Mouse (Mus musculus) heart, postnatal 0 days (tissue): ENCODE results near the gene Drc3. TPM values are rescaled to one million over a fixed set of nuclear protein-coding genes. Genes with fewer than 3 reads are reported as not detected.
"Not testable (repeated sequence)": the region's sequence is repeated elsewhere in the genome, so short reads cannot be mapped to it uniquely, and the experiment has no call there.

Source experiments
- ATAC-seq: fragments of 200-750 bp; cut with Nextera tagmentation; 2 replicates; pipeline ENCODE4 v1.8.0; 2017; ENCODE audit warnings: low read depth, moderate number of reproducible peaks, moderate library complexity; ENCODE audit not compliant: insufficient read depth
- DNase-seq: peaks from one replicate; pipeline ENCODE4 v3.0.0-alpha.2; 2016; ENCODE audit warnings: low spot score
- H3K27ac ChIP-seq: fragments of 300-500 bp; sonication (generic); 2 replicates; pipeline ENCODE4 v1.5.1; 2014; ENCODE audit warnings: low read depth, mild to moderate bottlenecking
- H3K27me3 ChIP-seq: fragments of 300-500 bp; sonication (generic); 2 replicates; pipeline ENCODE4 v1.6.1; 2014; ENCODE audit warnings: low read length, mixed read lengths; ENCODE audit not compliant: control insufficient read depth, insufficient read depth
- H3K36me3 ChIP-seq: fragments of 300-500 bp; sonication (generic); replicated peaks from 2 replicates; pipeline ENCODE4 v1.6.1; 2014; ENCODE audit warnings: low read length, mixed read lengths; ENCODE audit not compliant: control insufficient read depth, insufficient read depth
- H3K4me1 ChIP-seq: fragments of 300-500 bp; sonication (generic); 2 replicates; pipeline ENCODE4 v1.6.1; 2014; ENCODE audit warnings: antibody characterized with exemption; ENCODE audit not compliant: control insufficient read depth, insufficient read depth
- H3K4me2 ChIP-seq: fragments of 300-500 bp; sonication (generic); 2 replicates; pipeline ENCODE4 v1.6.1; 2014; ENCODE audit warnings: low read depth, mild to moderate bottlenecking, low read length, moderate library complexity
- H3K4me3 ChIP-seq: fragments of 300-500 bp; sonication (generic); 2 replicates; pipeline ENCODE4 v1.5.1; 2014; ENCODE audit warnings: low read depth, low read length
- H3K9ac ChIP-seq: fragments of 300-500 bp; sonication (generic); replicated peaks from 2 replicates; pipeline ENCODE4 v1.6.1; 2014; ENCODE audit warnings: low read depth, low read length, mixed read lengths
- H3K9me3 ChIP-seq: fragments of 300-500 bp; sonication (generic); replicated peaks from 2 replicates; pipeline ENCODE4 v1.6.1; 2016; ENCODE audit warnings: low read length; ENCODE audit not compliant: control insufficient read depth
- CTCF ChIP-seq: IDR thresholded peaks from 2 replicates; pipeline ENCODE4 v1.5.1; 2016; ENCODE audit warnings: antibody characterized with exemption, control low read depth, low read depth
- EP300 ChIP-seq: IDR thresholded peaks from 2 replicates; pipeline ENCODE4 v1.6.1; 2016; ENCODE audit warnings: antibody characterized with exemption, low read depth
- WGBS: fragments of 180-500 bp; shearing (Covaris S2); extraction: QIAGEN DNeasy Blood & Tissue Kit; methylation state at CpG from one replicate; pipeline ENCODE4 v1.1.7; 2014; 5-methylcytosine and 5-hydroxymethylcytosine counted together
- polyA plus RNA-seq: library from polyadenylated mRNA; unstranded; fragments of >200 nt; fragmentation: Nextera tagmentation; extraction: Ambion mirVana; gene quantifications from 2 replicates; pipeline ENCODE4 v1.2.1, GENCODE M21; 2015
- total RNA-seq: library from RNA; depleted of rRNA; stranded (reverse); fragments of >200 nt; gene quantifications from 2 replicates; pipeline ENCODE4 v1.2.3, GENCODE M21; 2014; ENCODE audit warnings: low replicate concordance

Gene Drc3
- total and polyA plus RNA-seq, 2 experiments from 2014 or later: 2.1 to 2.9 TPM

- Histone ChIP-seq H3K4me1 (no peaks in the 10 kb centered on the region), H3K4me3 (no peak overlapping the region), H3K9me3 (no peaks in the 10 kb centered on the region), H3K36me3 (peaks cover 32% of the 10 kb centered on the region), H3K4me2 (no peak overlapping the region), H3K27ac (no peak overlapping the region), H3K27me3 (no peaks in the 10 kb centered on the region), H3K9ac (no peak overlapping the region)
- ATAC-seq (no peak), DNase-seq (no peak)
- TF ChIP-seq EP300: no peak
- 64% methylated on average over 3 of the region's 3 CpGs for WGBS
Measured at GRCm38 (mm10) chr11:60427628-60428027, 74.5 kb downstream of the Drc3 start.

DNA sequence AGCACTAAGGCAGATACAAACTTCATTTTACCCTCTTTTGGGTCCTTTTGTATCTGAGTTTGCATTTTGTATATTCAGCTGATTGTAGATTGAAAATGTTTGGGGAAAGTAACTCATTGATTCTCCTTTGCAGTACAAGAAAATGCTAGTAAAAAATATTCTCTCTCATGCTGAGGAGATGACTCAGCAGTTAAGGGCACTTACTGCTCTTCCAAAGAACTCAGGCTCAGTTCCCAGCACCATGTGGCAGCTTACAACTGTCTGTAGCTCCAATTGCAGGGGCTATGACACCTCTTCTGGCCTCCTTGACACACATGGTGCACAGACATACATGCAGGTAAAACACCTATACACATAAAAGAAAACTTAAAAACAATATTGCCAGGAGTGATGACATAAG is 80.4 kb downstream of the Drc3 start:
- no peak overlapping the region for H3K9ac ChIP-seq
- TF ChIP-seq EP300 (no peak), CTCF (no peak)
- no peaks in the 10 kb centered on the region for H3K27me3 ChIP-seq
- no peak overlapping the region for H3K27ac ChIP-seq
- H3K4me3 ChIP-seq: no peak overlapping the region
- no peaks in the 10 kb centered on the region for H3K4me1 ChIP-seq
- no peak for ATAC-seq
- no peak for DNase-seq
- H3K9me3 ChIP-seq: no peaks in the 10 kb centered on the region
- H3K36me3 ChIP-seq: peaks cover 58% of the 10 kb centered on the region
- H3K4me2 ChIP-seq: no peak overlapping the region

- H3K4me1 ChIP-seq: no peaks in the 10 kb centered on the region
- TF ChIP-seq EP300: no peak
- no peak for TF ChIP-seq CTCF
- H3K27ac ChIP-seq: no peak overlapping the region
- no peaks in the 10 kb centered on the region for H3K27me3 ChIP-seq
- peaks cover 65% of the 10 kb centered on the region for H3K36me3 ChIP-seq
- ATAC-seq (no peak), DNase-seq (no peak)
- WGBS: 97% methylated on average over 1 of the region's 1 CpGs
- no peak overlapping the region for H3K9ac ChIP-seq
- H3K4me3 ChIP-seq: no peak overlapping the region
- no peaks in the 10 kb centered on the region for H3K9me3 ChIP-seq
- no peak overlapping the region for H3K4me2 ChIP-seq
Measured at GRCm38 (mm10) chr11:60435133-60435532, 82.0 kb downstream of the Drc3 start.

GRCm38 (mm10) chr11:60436618-60437017 is 83.5 kb downstream of the Drc3 start:
- Histone ChIP-seq H3K36me3 (peaks cover 73% of the 10 kb centered on the region), H3K9me3 (no peaks in the 10 kb centered on the region), H3K9ac (no peak overlapping the region), H3K4me1 (no peaks in the 10 kb centered on the region), H3K27me3 (no peaks in the 10 kb centered on the region), H3K4me2 (no peak overlapping the region), H3K27ac (no peak overlapping the region), H3K4me3 (no peak overlapping the region)
- TF ChIP-seq EP300 (no peak), CTCF (no peak)
- DNase-seq: no peak
- ATAC-seq: no peak
- 78% methylated on average over 3 of the region's 3 CpGs for WGBS

- WGBS: 34% methylated on average over 1 of the region's 1 CpGs
- not testable (repeated sequence) for H3K9me3 ChIP-seq, H3K27ac ChIP-seq, H3K27me3 ChIP-seq, DNase-seq, H3K4me3 ChIP-seq, H3K4me2 ChIP-seq, H3K9ac ChIP-seq, H3K4me1 ChIP-seq, ATAC-seq
- peaks cover 76% of the 10 kb centered on the region for H3K36me3 ChIP-seq
Measured at GRCm38 (mm10) chr11:60439621-60440020, 86.5 kb downstream of the Drc3 start.

DNA sequence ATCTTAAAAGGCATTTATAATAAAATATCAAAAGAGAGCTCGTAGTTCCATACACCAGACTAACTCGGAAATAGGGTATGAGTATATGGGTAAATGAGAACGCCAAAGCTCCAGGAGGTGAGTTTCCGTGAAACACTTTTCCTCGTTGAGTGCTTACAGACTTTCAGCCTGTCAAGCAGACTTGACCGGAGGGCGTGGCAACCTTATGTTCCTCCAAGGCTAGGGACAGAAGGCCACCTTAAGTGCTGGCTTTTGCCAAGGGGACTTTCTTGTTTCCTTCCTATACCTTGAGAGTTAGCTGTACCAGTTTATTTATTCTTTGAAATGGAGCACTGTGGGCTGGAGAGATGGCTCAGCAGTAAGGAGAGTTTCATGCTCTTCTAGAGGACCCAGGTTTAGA is 87.0 kb downstream of the Drc3 start:
- no peaks in the 10 kb centered on the region for H3K9me3 ChIP-seq
- H3K9ac ChIP-seq: no peak overlapping the region
- TF ChIP-seq CTCF: no peak
- TF ChIP-seq EP300: no peak
- no peak for DNase-seq
- ATAC-seq: no peak
- 56% methylated on average over 7 of the region's 7 CpGs for WGBS
- H3K4me3 ChIP-seq: no peak overlapping the region
- H3K27me3 ChIP-seq: no peaks in the 10 kb centered on the region
- no peak overlapping the region for H3K4me2 ChIP-seq
- no peak overlapping the region for H3K27ac ChIP-seq
- H3K36me3 ChIP-seq: peaks cover 77% of the 10 kb centered on the region
- no peaks in the 10 kb centered on the region for H3K4me1 ChIP-seq
